Mouse (Mus musculus) lung, postnatal 0 days (tissue): ENCODE data around the gene Tubgcp2.

Source experiments
- CTCF ChIP-seq: IDR thresholded peaks from 2 replicates; pipeline ENCODE4 v1.5.1; 2016; ENCODE audit warnings: antibody characterized with exemption, mild to moderate bottlenecking
- EP300 ChIP-seq: IDR thresholded peaks from 2 replicates; pipeline ENCODE4 v1.6.1; 2016; ENCODE audit warnings: antibody characterized with exemption, mild to moderate bottlenecking, control low read depth

GRCm38 (mm10) chr7:140035456-140035855 lies 1.0 kb downstream of the Tubgcp2 start:
- TF ChIP-seq CTCF (no peak), EP300 (no peak)
